Mouse (Mus musculus): Measurements from ENCODE around the gene Spryd3.

DNA sequence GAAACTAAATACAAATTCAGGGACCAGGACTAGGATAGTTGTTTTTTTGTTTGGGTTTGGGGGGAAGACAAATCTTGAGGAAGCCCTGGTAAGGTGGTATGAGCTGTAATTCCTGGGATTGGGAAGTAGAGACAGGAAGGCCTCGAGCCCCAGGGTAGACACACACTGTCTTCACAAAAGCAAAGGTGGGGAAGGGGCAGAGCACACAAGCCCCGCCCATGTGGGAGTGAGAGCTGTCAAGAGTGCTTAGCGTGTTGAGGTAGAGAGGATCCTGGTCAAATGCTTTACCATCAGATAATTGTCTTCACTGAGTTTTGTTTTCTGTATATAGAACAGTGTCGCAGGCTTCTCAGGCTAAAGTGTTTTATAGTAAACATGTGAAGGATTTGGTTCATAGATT lies 53.0 kb downstream of the Spryd3 start:
- TF ChIP-seq CTCF (IDR thresholded peaks at IDR 0.05; ENCODE audit: borderline replicate concordance, insufficient read depth, low read length) (no peak), POLR2A (IDR thresholded peaks at IDR 0.05; ENCODE audit: low read depth, low read length) (no peak)

All from embryonic fibroblast, embryonic 13.5 days (primary cell).